Mouse (Mus musculus) gastrocnemius, adult 2 months (tissue): ENCODE results near the gene Zfp111. TPM values are rescaled to one million over a fixed set of nuclear protein-coding genes. Genes with fewer than 3 reads are reported as not detected.

Source experiments
- DNase-seq: peaks from one replicate; pipeline ENCODE4 v3.0.0; 2022
- H3K27ac ChIP-seq: fragments of 200-600 bp; 2 replicates; pipeline ENCODE4 v1.8.1; 2022; ENCODE audit warnings: mild to moderate bottlenecking
- H3K4me3 ChIP-seq: fragments of 200-600 bp; 2 replicates; pipeline ENCODE4 v1.8.1; 2022; ENCODE audit warnings: mild to moderate bottlenecking, moderate library complexity
- CTCF ChIP-seq: fragments of 200-600 bp; IDR thresholded peaks from 2 replicates; pipeline ENCODE4 v1.8.1; 2022; ENCODE audit warnings: antibody characterized with exemption, mild to moderate bottlenecking, moderate library complexity
- intact Hi-C: fragments of 180-260 bp; cut with DNase I; formaldehyde crosslinking; loops from one replicate; pipeline ENCODE4 v1.15.1; 2025
- long read RNA-seq, 2 experiments: library from polyadenylated mRNA; stranded (forward); transcript quantifications; one replicate each; pipeline ENCODE4 v2.0.0; 2021
- total RNA-seq, 2 experiments: library from RNA; stranded (reverse); gene quantifications; 2 replicates each; pipeline ENCODE4 v1.2.3; 2021

The Zfp111 gene
- 1 to 10 TPM; 3.3 to 3.6 TPM for total RNA-seq
- long read RNA-seq, experiment 1, full-length matches to known transcripts: 2 of 2 reads
- long read RNA-seq, experiment 1, partial matches to known transcripts: 0 of 2 reads
- long read RNA-seq, experiment 1, other reads (novel, unspliced or antisense): 0 of 2 reads
- long read RNA-seq, experiment 2, full-length matches to known transcripts: 2 of 2 reads
- long read RNA-seq, experiment 2, partial matches to known transcripts: 0 of 2 reads
- long read RNA-seq, experiment 2, other reads (novel, unspliced or antisense): 0 of 2 reads

GRCm38 (mm10) chr7:24211343-24211742, at the start of gene Zfp111:
Gene Zfp111, minus strand, starts transcription at chr7:24211443.
- no peak for TF ChIP-seq CTCF
- intact Hi-C loops: no loop called here
- Histone ChIP-seq H3K27ac (no peak within 1 kb of the TSS), H3K4me3 (no peak within 1 kb of the TSS)
- DNase-seq: no peak

- H3K27ac ChIP-seq: no peak overlapping the region
- DNase-seq: no peak
- intact Hi-C loops: loop anchor here (5.0 kb wide), 1 partner anchor 178 kb away; the partner anchor contains the start of gene Zfp180
- TF ChIP-seq CTCF: no peak
- no peak overlapping the region for H3K4me3 ChIP-seq
Observed at GRCm38 (mm10) chr7:24260000-24260312, 48.7 kb upstream of the Zfp111 start.

GRCm38 (mm10) chr7:24259306-24259999, 48.2 kb upstream of the Zfp111 start:
- no peak for TF ChIP-seq CTCF

GRCm38 (mm10) chr7:24254633-24255474, 43.6 kb upstream of the Zfp111 start, which contains the start of gene Zfp108:
Gene Zfp108, plus strand, starts transcription at chr7:24254794.
- intact Hi-C loops: loop anchor here (1.0 to 5.0 kb wide), 4 partner anchors 14 to 173 kb away; partner anchors contain the start of gene Zfp180
- peak within 1 kb of the TSS; percentile 82 for H3K27ac ChIP-seq
- TF ChIP-seq CTCF: no peak
- peak; percentile 83 for DNase-seq
- H3K4me3 ChIP-seq: peak within 1 kb of the TSS; percentile 82

More at GRCm38 (mm10) chr7:24259306-24259999, 48.2 kb upstream of the Zfp111 start:
- DNase-seq: no peak
- intact Hi-C loops: loop anchor here (5.0 kb wide), 1 partner anchor 177 kb away; the partner anchor contains the start of gene Zfp180
- no peak overlapping the region for H3K4me3 ChIP-seq
- no peak overlapping the region for H3K27ac ChIP-seq

- Histone ChIP-seq H3K27ac (peak overlapping the region; percentile 82), H3K4me3 (peak overlapping the region; percentile 82)
- DNase-seq: no peak
- TF ChIP-seq CTCF: no peak
- intact Hi-C loops: loop anchor here (2.0 to 5.0 kb wide), 2 partner anchors 15 to 47 kb away; no protein-coding TSS in a partner anchor
Observed at GRCm38 (mm10) chr7:24253779-24254615, 42.8 kb upstream of the Zfp111 start.

- DNase-seq: peak; percentile 66
- intact Hi-C loops: no loop called here
- H3K4me3 ChIP-seq: peak within 1 kb of the TSS; percentile 94
- peak; percentile 1; the same call in 1 of the 2 replicates for TF ChIP-seq CTCF
- H3K27ac ChIP-seq: peak within 1 kb of the TSS; percentile 74
Observed at GRCm38 (mm10) chr7:24237040-24237791, 26.0 kb upstream of the Zfp111 start, which contains the start of gene Zfp109. Gene Zfp109, minus strand, starts transcription at chr7:24237560.

GRCm38 (mm10) chr7:24210296-24210695, 947 bp downstream of the Zfp111 start:
- intact Hi-C loops: no loop called here
- H3K4me3 ChIP-seq: no peak overlapping the region
- H3K27ac ChIP-seq: no peak overlapping the region
- no peak for TF ChIP-seq CTCF
- DNase-seq: no peak

GRCm38 (mm10) chr7:24208282-24208886, 2.9 kb downstream of the Zfp111 start:
- Histone ChIP-seq H3K27ac (peak overlapping the region; percentile 76), H3K4me3 (peak overlapping the region; percentile 78)
- no peak for TF ChIP-seq CTCF
- DNase-seq: no peak
- intact Hi-C loops: loop anchor here (5.0 kb wide), 3 partner anchors 44 to 96 kb away; partner anchors contain the start of genes Zfp108, Zfp112 and Zfp235

GRCm38 (mm10) chr7:24207488-24208261, 3.6 kb downstream of the Zfp111 start:
- TF ChIP-seq CTCF: peak; percentile 13; the same call in 1 of the 2 replicates

GRCm38 (mm10) chr7:24196961-24197360, 14.3 kb downstream of the Zfp111 start:
- DNase-seq: no peak
- intact Hi-C loops: no loop called here
- no peak for TF ChIP-seq CTCF
- H3K4me3 ChIP-seq: no peak overlapping the region
- no peak overlapping the region for H3K27ac ChIP-seq

More at GRCm38 (mm10) chr7:24207488-24208261, 3.6 kb downstream of the Zfp111 start:
- intact Hi-C loops: loop anchor here (2.0 to 5.0 kb wide), 4 partner anchors 45 to 127 kb away; partner anchors contain the start of genes Zfp108, Zfp112, Zfp180 and Zfp235
- Histone ChIP-seq H3K4me3 (peak overlapping the region; percentile 78), H3K27ac (peak overlapping the region; percentile 76)
- DNase-seq: peak; percentile 73
